Mouse (Mus musculus) lung, postnatal 0 days (tissue): ENCODE measurements at regions not wholly inside any gene's neighbourhood (a gene's known extent, or its start where the extent isn't known, plus 50 kb on each side); places are given as distances from the start of the nearest gene placed in this dataset.

Experiments
- ATAC-seq: fragments of 200-750 bp; cut with Nextera tagmentation; 2 replicates; pipeline ENCODE4 v1.8.0; 2017; ENCODE audit warnings: moderate library complexity
- DNase-seq: peaks from one replicate; pipeline ENCODE4 v3.0.0-alpha.2; 2016; ENCODE audit warnings: low spot score
- H3K27ac ChIP-seq: fragments of 300-500 bp; sonication (generic); 2 replicates; pipeline ENCODE4 v1.5.1; 2014; ENCODE audit warnings: antibody characterized with exemption, mild to moderate bottlenecking, low read length, mixed read lengths
- H3K27me3 ChIP-seq: fragments of 300-500 bp; sonication (generic); replicated peaks from 2 replicates; pipeline ENCODE4 v1.6.1; 2014; ENCODE audit warnings: low read length, mixed read lengths; ENCODE audit not compliant: insufficient read depth
- H3K36me3 ChIP-seq: fragments of 300-500 bp; sonication (generic); 2 replicates; pipeline ENCODE4 v1.6.1; 2014; ENCODE audit warnings: low read length, mixed read lengths; ENCODE audit not compliant: insufficient read depth
- H3K4me1 ChIP-seq: fragments of 300-500 bp; sonication (generic); 2 replicates; pipeline ENCODE4 v1.6.1; 2014; ENCODE audit warnings: antibody characterized with exemption, low read depth, low read length, mixed read lengths; ENCODE audit not compliant: insufficient read depth
- H3K4me2 ChIP-seq: fragments of 300-500 bp; sonication (generic); replicated peaks from 2 replicates; pipeline ENCODE4 v1.6.1; 2014; ENCODE audit warnings: low read depth, mild to moderate bottlenecking, low read length, moderate library complexity, mixed read lengths
- H3K4me3 ChIP-seq: fragments of 300-500 bp; sonication (generic); 2 replicates; pipeline ENCODE4 v1.5.1; 2014; ENCODE audit warnings: low read depth, low read length
- H3K9ac ChIP-seq: fragments of 300-500 bp; sonication (generic); replicated peaks from 2 replicates; pipeline ENCODE4 v1.6.1; 2014; ENCODE audit warnings: low read depth, mild to moderate bottlenecking
- H3K9me3 ChIP-seq: fragments of 300-500 bp; sonication (generic); 2 replicates; pipeline ENCODE4 v1.6.1; 2016; ENCODE audit warnings: low read length, mixed read lengths
- CTCF ChIP-seq: IDR thresholded peaks from 2 replicates; pipeline ENCODE4 v1.5.1; 2016; ENCODE audit warnings: antibody characterized with exemption, mild to moderate bottlenecking
- EP300 ChIP-seq: IDR thresholded peaks from 2 replicates; pipeline ENCODE4 v1.6.1; 2016; ENCODE audit warnings: antibody characterized with exemption, mild to moderate bottlenecking, control low read depth
- WGBS: fragments of 180-500 bp; shearing (Covaris S2); extraction: QIAGEN DNeasy Blood & Tissue Kit; methylation state at CpG from one replicate; pipeline ENCODE4 v1.1.7; 2014; 5-methylcytosine and 5-hydroxymethylcytosine counted together

- ATAC-seq (peak; percentile 14; the same call in 1 of the 2 replicates), DNase-seq (no peak)
- Histone ChIP-seq H3K4me2 (no peak overlapping the region), H3K36me3 (no peaks in the 10 kb centered on the region), H3K4me1 (no peaks in the 10 kb centered on the region), H3K9me3 (no peaks in the 10 kb centered on the region), H3K4me3 (no peak overlapping the region), H3K9ac (no peak overlapping the region), H3K27ac (no peak overlapping the region), H3K27me3 (no peaks in the 10 kb centered on the region)
- WGBS = 50% methylated on average over 5 of the region's 5 CpGs
- no peak for TF ChIP-seq CTCF
- TF ChIP-seq EP300 = no peak
Measured at GRCm38 (mm10) chr16:95869501-95869900, 121.3 kb downstream of the Psmg1 start.

- Histone ChIP-seq H3K36me3 (no peaks in the 10 kb centered on the region), H3K4me2 (no peak overlapping the region), H3K9ac (no peak overlapping the region), H3K9me3 (no peaks in the 10 kb centered on the region), H3K27ac (no peak overlapping the region), H3K27me3 (no peaks in the 10 kb centered on the region), H3K4me1 (no peaks in the 10 kb centered on the region), H3K4me3 (no peak overlapping the region)
- no peak for DNase-seq
- TF ChIP-seq CTCF = no peak
- no peak for TF ChIP-seq EP300
- no peak for ATAC-seq
- 90% methylated on average over 1 of the region's 1 CpGs for WGBS
Measured at GRCm38 (mm10) chr16:95868896-95869295, 121.9 kb downstream of the Psmg1 start.

GRCm38 (mm10) chr16:95867516-95867915 lies 123.2 kb downstream of the Psmg1 start:
- H3K4me3 ChIP-seq = no peak overlapping the region
- 87% methylated on average over 9 of the region's 9 CpGs for WGBS
- no peak overlapping the region for H3K9ac ChIP-seq
- ATAC-seq (no peak), DNase-seq (no peak)
- no peaks in the 10 kb centered on the region for H3K36me3 ChIP-seq
- no peaks in the 10 kb centered on the region for H3K9me3 ChIP-seq
- H3K4me1 ChIP-seq = peaks cover 2% of the 10 kb centered on the region; the same call in 1 of the 2 replicates
- H3K27ac ChIP-seq = no peak overlapping the region
- H3K27me3 ChIP-seq = no peaks in the 10 kb centered on the region
- no peak overlapping the region for H3K4me2 ChIP-seq
- no peak for TF ChIP-seq EP300

- DNase-seq (no peak), ATAC-seq (no peak)
- no peak overlapping the region for H3K4me2 ChIP-seq
- no peak overlapping the region for H3K27ac ChIP-seq
- no peaks in the 10 kb centered on the region for H3K36me3 ChIP-seq
- 85% methylated on average over 1 of the region's 1 CpGs for WGBS
- no peaks in the 10 kb centered on the region for H3K27me3 ChIP-seq
- TF ChIP-seq CTCF (no peak), EP300 (no peak)
- no peak overlapping the region for H3K4me3 ChIP-seq
- H3K4me1 ChIP-seq = peaks cover 8% of the 10 kb centered on the region; the same call in 1 of the 2 replicates
- H3K9me3 ChIP-seq = no peaks in the 10 kb centered on the region
- H3K9ac ChIP-seq = no peak overlapping the region
Measured at GRCm38 (mm10) chr16:95866866-95867420, 123.8 kb downstream of the Psmg1 start.

- H3K27ac ChIP-seq = no peak overlapping the region
- no peak overlapping the region for H3K4me2 ChIP-seq
- H3K36me3 ChIP-seq = no peaks in the 10 kb centered on the region
- ATAC-seq = no peak
- no peak overlapping the region for H3K4me3 ChIP-seq
- H3K9ac ChIP-seq = no peak overlapping the region
- peaks cover 10% of the 10 kb centered on the region; the same call in 1 of the 2 replicates for H3K4me1 ChIP-seq
- TF ChIP-seq CTCF = no peak
- TF ChIP-seq EP300 = no peak
- H3K27me3 ChIP-seq = no peaks in the 10 kb centered on the region
- 71% methylated on average over 1 of the region's 1 CpGs for WGBS
- DNase-seq = no peak
- H3K9me3 ChIP-seq = no peaks in the 10 kb centered on the region
Measured at GRCm38 (mm10) chr16:95865603-95866002, 125.2 kb downstream of the Psmg1 start.

GRCm38 (mm10) chr16:95864646-95865045 lies 126.1 kb downstream of the Psmg1 start:
- H3K27ac ChIP-seq = no peak overlapping the region
- H3K4me2 ChIP-seq = no peak overlapping the region
- peaks cover 10% of the 10 kb centered on the region; the same call in 1 of the 2 replicates for H3K4me1 ChIP-seq
- no peaks in the 10 kb centered on the region for H3K27me3 ChIP-seq
- no peaks in the 10 kb centered on the region for H3K9me3 ChIP-seq
- DNase-seq (no peak), ATAC-seq (no peak)
- no peaks in the 10 kb centered on the region for H3K36me3 ChIP-seq
- no peak for TF ChIP-seq EP300
- no peak for TF ChIP-seq CTCF
- no peak overlapping the region for H3K4me3 ChIP-seq
- WGBS = 94% methylated on average over 4 of the region's 4 CpGs
- no peak overlapping the region for H3K9ac ChIP-seq

- Histone ChIP-seq H3K4me2 (no peak overlapping the region), H3K27ac (no peak overlapping the region), H3K9ac (no peak overlapping the region), H3K36me3 (no peaks in the 10 kb centered on the region), H3K27me3 (no peaks in the 10 kb centered on the region), H3K4me1 (peaks cover 10% of the 10 kb centered on the region; the same call in 1 of the 2 replicates), H3K4me3 (no peak overlapping the region), H3K9me3 (no peaks in the 10 kb centered on the region)
- no peak for TF ChIP-seq EP300
- TF ChIP-seq CTCF = no peak
- DNase-seq (no peak), ATAC-seq (no peak)
- WGBS = 70% methylated on average over 13 of the region's 13 CpGs
Measured at GRCm38 (mm10) chr16:95864106-95864505, 126.7 kb downstream of the Psmg1 start.
